Mouse (Mus musculus) myocyte (in vitro differentiated cells): Measurements from ENCODE around the gene Camta1.

Experiments
- CEBPB ChIP-seq: IDR thresholded peaks from 2 replicates; pipeline ENCODE4 v1.6.1; 2011; ENCODE audit warnings: mild to moderate bottlenecking, moderate library complexity; ENCODE audit not compliant: poor library complexity, insufficient read depth, severe bottlenecking
- E2F4 ChIP-seq: IDR thresholded peaks from one replicate; pipeline ENCODE4 v1.6.1; 2011; ENCODE audit warnings: mild to moderate bottlenecking, control low read depth, moderate library complexity; ENCODE audit not compliant: insufficient read depth
- MAX ChIP-seq: IDR thresholded peaks from one replicate; pipeline ENCODE4 v1.6.1; 2011; ENCODE audit warnings: low read depth, mild to moderate bottlenecking, control low read depth
- MYOD1 ChIP-seq, 3 experiments: IDR thresholded peaks; one replicate each; pipeline ENCODE4 v1.6.1; 2011; ENCODE audit warnings: control low read depth in 2 of 3, low read depth in 2 of 3, mild to moderate bottlenecking in 2 of 3, moderate library complexity in 1 of 3; ENCODE audit not compliant: insufficient read length in 2 of 3, control insufficient read depth in 1 of 3
- MYOG ChIP-seq, 3 experiments: IDR thresholded peaks; one replicate each; pipeline ENCODE4 v1.6.1; 2011; ENCODE audit warnings: control low read depth in 2 of 3, low read depth in 2 of 3, mild to moderate bottlenecking in 2 of 3; ENCODE audit not compliant: insufficient read length in 2 of 3, control insufficient read depth in 1 of 3, insufficient read depth in 1 of 3
- POLR2A ChIP-seq: IDR thresholded peaks from one replicate; pipeline ENCODE4 v1.6.1; 2011; ENCODE audit warnings: low read depth, mild to moderate bottlenecking, control low read depth, moderate library complexity; ENCODE audit not compliant: insufficient read length
- POLR2AphosphoS2 ChIP-seq: IDR thresholded peaks from one replicate; pipeline ENCODE4 v1.6.1; 2011; ENCODE audit warnings: low read depth, control low read depth; ENCODE audit not compliant: insufficient read length
- SRF ChIP-seq: IDR thresholded peaks from one replicate; pipeline ENCODE4 v1.6.1; 2011; ENCODE audit warnings: low read depth; ENCODE audit not compliant: control insufficient read depth, insufficient read length
- TCF12 ChIP-seq: IDR thresholded peaks from one replicate; pipeline ENCODE4 v1.6.1; 2011; ENCODE audit warnings: mild to moderate bottlenecking, control low read depth; ENCODE audit not compliant: poor library complexity, insufficient read depth, severe bottlenecking
- TCF3 ChIP-seq: IDR thresholded peaks from one replicate; pipeline ENCODE4 v1.6.1; 2011; ENCODE audit warnings: low read depth, control low read depth; ENCODE audit not compliant: insufficient read length
- USF1 ChIP-seq: IDR thresholded peaks from one replicate; pipeline ENCODE4 v1.6.1; 2011; ENCODE audit warnings: low read depth, mild to moderate bottlenecking, control low read depth, moderate library complexity

- no peak for TF ChIP-seq MYOD1 (IDR thresholded peaks at IDR 0.05; ENCODE audit: control insufficient read depth in 1 of 3, insufficient read length in 2 of 3, low read depth in 2 of 3)
- TF ChIP-seq TCF3 = no peak
- TF ChIP-seq POLR2AphosphoS2 = no peak
- TF ChIP-seq E2F4 = no peak
- no peak for TF ChIP-seq MYOG (IDR thresholded peaks at IDR 0.05; ENCODE audit: control insufficient read depth in 1 of 3, insufficient read depth in 1 of 3, insufficient read length in 2 of 3, low read depth in 2 of 3)
- TF ChIP-seq USF1 = no peak
- no peak for TF ChIP-seq POLR2A
- TF ChIP-seq MAX = no peak
- no peak for TF ChIP-seq CEBPB
- no peak for TF ChIP-seq TCF12
- no peak for TF ChIP-seq SRF
Measured at GRCm38 (mm10) chr4:151773651-151774050, 88.0 kb downstream of the Camta1 start.
